Mouse (Mus musculus) forebrain, embryonic 16.5 days (tissue): ENCODE measurements around the gene Gm20489. TPM values are rescaled to one million over a fixed set of nuclear protein-coding genes. Genes with fewer than 3 reads are reported as not detected.

Experiments
- ATAC-seq: fragments of 200-750 bp; cut with Nextera tagmentation; 2 replicates; pipeline ENCODE4 v1.8.0; 2017; ENCODE audit warnings: mild to moderate bottlenecking, moderate library complexity
- H3K27ac ChIP-seq: fragments of 300-500 bp; sonication (generic); 2 replicates; pipeline ENCODE4 v1.5.1; 2014; ENCODE audit warnings: low read length, control low read depth
- H3K27me3 ChIP-seq: fragments of 300-500 bp; sonication (generic); replicated peaks from 2 replicates; pipeline ENCODE4 v1.6.1; 2014; ENCODE audit warnings: low read length; ENCODE audit not compliant: control insufficient read depth, insufficient read depth
- H3K36me3 ChIP-seq: fragments of 300-500 bp; sonication (generic); 2 replicates; pipeline ENCODE4 v1.6.1; 2014; ENCODE audit not compliant: control insufficient read depth, insufficient read depth
- H3K4me1 ChIP-seq: fragments of 300-500 bp; sonication (generic); replicated peaks from 2 replicates; pipeline ENCODE4 v1.6.1; 2014; ENCODE audit warnings: low read length; ENCODE audit not compliant: control insufficient read depth, insufficient read depth
- H3K4me2 ChIP-seq: fragments of 300-500 bp; sonication (generic); 2 replicates; pipeline ENCODE4 v1.6.1; 2014; ENCODE audit warnings: mild to moderate bottlenecking, low read length, control low read depth
- H3K4me3 ChIP-seq: fragments of 300-500 bp; sonication (generic); replicated peaks from 2 replicates; pipeline ENCODE4 v1.5.1; 2014; ENCODE audit warnings: mild to moderate bottlenecking, low read length, control low read depth
- H3K9ac ChIP-seq: fragments of 300-500 bp; sonication (generic); replicated peaks from 2 replicates; pipeline ENCODE4 v1.6.1; 2014; ENCODE audit warnings: low read depth, low read length, control low read depth
- H3K9me3 ChIP-seq: fragments of 300-500 bp; sonication (generic); 2 replicates; pipeline ENCODE4 v1.6.1; 2016; ENCODE audit warnings: low read length; ENCODE audit not compliant: control insufficient read depth
- WGBS: fragments of 180-500 bp; shearing (Covaris S2); extraction: QIAGEN DNeasy Blood & Tissue Kit; methylation state at CpG from one replicate; pipeline ENCODE4 v1.1.7; 2014; 5-methylcytosine and 5-hydroxymethylcytosine counted together
- polyA plus RNA-seq: library from polyadenylated mRNA; unstranded; fragments of >200 nt; fragmentation: Nextera tagmentation; extraction: Ambion mirVana; gene quantifications from 2 replicates; pipeline ENCODE4 v1.2.1, GENCODE M21; 2015

The Gm20489 gene
- not detected in 2 replicates for polyA plus RNA-seq

DNA sequence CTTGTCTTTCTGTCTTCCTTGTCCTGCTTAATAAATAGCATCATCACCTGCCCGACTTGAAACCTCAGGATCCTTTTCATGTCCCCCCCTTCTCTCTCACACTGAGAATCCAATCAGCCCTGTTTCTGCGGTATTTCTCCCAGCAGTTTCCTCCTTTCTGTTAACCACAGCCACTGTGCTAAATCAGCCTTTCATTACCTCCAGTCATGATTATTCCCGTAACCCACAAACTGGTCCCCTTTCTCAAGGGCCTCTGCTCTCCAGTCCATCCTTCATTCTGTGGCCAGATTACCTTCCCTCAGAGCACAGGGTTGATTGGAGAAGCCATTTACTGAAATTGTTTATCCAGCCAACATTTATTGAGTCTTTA is at the start of gene Gm20489:
Gene Gm20489 (minus strand): TSS at position 269 of the 370 bp plus-strand sequence.
- H3K36me3 ChIP-seq = no peaks in the 10 kb centered on the region
- no peak within 1 kb of the TSS for H3K9ac ChIP-seq
- H3K4me1 ChIP-seq = no peaks in the 10 kb centered on the region
- WGBS = 69% methylated on average over 3 of the region's 3 CpGs
- no peak within 1 kb of the TSS for H3K4me3 ChIP-seq
- H3K9me3 ChIP-seq = no peaks in the 10 kb centered on the region
- H3K4me2 ChIP-seq = no peak within 1 kb of the TSS
- no peaks in the 10 kb centered on the region for H3K27me3 ChIP-seq
- H3K27ac ChIP-seq = no peak within 1 kb of the TSS
- ATAC-seq = no peak

DNA sequence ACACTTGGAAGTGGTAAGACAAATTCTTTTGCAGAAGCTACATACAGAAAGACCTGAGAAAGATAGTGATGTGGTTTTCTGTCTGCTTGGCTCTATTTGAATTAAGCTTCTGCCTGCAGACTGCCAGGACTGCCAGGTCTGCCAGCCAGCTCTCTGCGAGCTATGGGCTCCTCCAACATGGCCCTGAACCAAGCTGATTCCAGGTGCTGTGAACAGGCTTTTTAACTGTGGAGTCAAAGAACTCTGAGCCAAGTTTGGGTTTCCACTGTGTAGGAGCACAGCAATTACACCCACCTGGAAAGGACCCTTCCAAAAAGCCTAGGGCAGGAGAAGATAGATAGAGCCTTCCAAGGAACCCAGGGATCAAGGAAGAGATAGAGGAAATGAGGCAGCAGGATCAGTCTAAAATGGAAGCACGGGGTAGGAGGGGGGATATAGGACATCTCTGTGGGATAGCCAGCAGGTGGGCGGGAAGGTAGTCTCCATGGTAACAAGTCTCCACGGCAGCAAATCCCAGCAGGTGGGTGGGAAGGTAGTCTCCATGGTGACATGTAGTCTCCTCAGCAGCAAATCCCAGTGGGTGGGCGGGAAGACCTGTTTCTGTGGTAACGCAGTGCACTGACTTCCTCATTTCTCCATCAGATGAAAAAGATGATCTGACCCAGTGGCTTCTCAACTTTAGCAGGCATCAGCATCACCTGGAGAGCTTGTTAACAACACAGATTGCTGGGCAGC is 45.0 kb upstream of the Gm20489 start:
- ATAC-seq = peak; percentile 85
- WGBS = 20% methylated on average over 6 of the region's 6 CpGs
- H3K4me3 ChIP-seq = no peak overlapping the region
- no peaks in the 10 kb centered on the region; the same call in 1 of the 2 replicates for H3K4me1 ChIP-seq
- no peak overlapping the region for H3K4me2 ChIP-seq
- no peak overlapping the region for H3K9ac ChIP-seq
- peaks cover 2% of the 10 kb centered on the region for H3K36me3 ChIP-seq
- H3K9me3 ChIP-seq = no peaks in the 10 kb centered on the region
- no peak overlapping the region for H3K27ac ChIP-seq
- H3K27me3 ChIP-seq = no peaks in the 10 kb centered on the region

- H3K4me3 ChIP-seq = no peak overlapping the region
- H3K27me3 ChIP-seq = no peaks in the 10 kb centered on the region
- no peaks in the 10 kb centered on the region for H3K9me3 ChIP-seq
- no peaks in the 10 kb centered on the region; the same call in 1 of the 2 replicates for H3K4me1 ChIP-seq
- no peaks in the 10 kb centered on the region; the same call in none of the 2 replicates for H3K36me3 ChIP-seq
- no peak overlapping the region for H3K9ac ChIP-seq
- H3K27ac ChIP-seq = no peak overlapping the region
- H3K4me2 ChIP-seq = no peak overlapping the region
- 92% methylated on average over 5 of the region's 5 CpGs for WGBS
- ATAC-seq = no peak
Observed at GRCm38 (mm10) chrX:101309299-101309698, 40.5 kb upstream of the Gm20489 start.

GRCm38 (mm10) chrX:101304646-101305045 is 35.8 kb upstream of the Gm20489 start:
- Histone ChIP-seq H3K4me2 (no peak overlapping the region), H3K27ac (no peak overlapping the region), H3K9me3 (no peaks in the 10 kb centered on the region), H3K36me3 (no peaks in the 10 kb centered on the region; the same call in none of the 2 replicates), H3K4me1 (peaks cover 28% of the 10 kb centered on the region), H3K4me3 (no peak overlapping the region), H3K27me3 (no peaks in the 10 kb centered on the region), H3K9ac (no peak overlapping the region)
- no peak for ATAC-seq
- WGBS = 41% methylated on average over 2 of the region's 2 CpGs

DNA sequence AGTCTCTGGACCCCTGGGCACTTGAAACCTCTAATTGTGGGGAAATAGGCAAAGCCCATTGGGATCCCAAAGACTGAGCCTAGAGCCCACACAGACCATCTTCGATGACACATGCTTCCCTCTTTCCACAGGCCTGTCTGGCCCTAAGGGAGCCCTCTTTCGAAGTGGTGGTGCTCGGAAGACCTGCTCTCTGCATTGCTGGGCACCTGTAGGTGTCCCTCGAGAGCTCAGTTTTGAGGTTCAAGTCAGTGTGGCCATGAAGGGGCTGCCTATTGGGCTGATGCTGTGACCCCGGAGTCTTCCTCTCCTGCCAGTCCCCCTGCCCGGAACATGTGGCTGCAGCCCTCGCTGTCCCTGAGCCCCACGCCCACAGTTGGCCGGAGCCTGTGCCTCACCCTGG is 32.8 kb upstream of the Gm20489 start:
- H3K9ac ChIP-seq = 0 out of 2 replicates have a peak overlapping the region, but pooled peaks have one; percentile 41
- ATAC-seq = no peak
- H3K36me3 ChIP-seq = no peaks in the 10 kb centered on the region
- WGBS = 54% methylated on average over 9 of the region's 9 CpGs
- no peaks in the 10 kb centered on the region for H3K27me3 ChIP-seq
- no peaks in the 10 kb centered on the region for H3K9me3 ChIP-seq
- peak overlapping the region; percentile 54 for H3K4me2 ChIP-seq
- H3K27ac ChIP-seq = no peak overlapping the region
- peak overlapping the region; percentile 65 for H3K4me3 ChIP-seq
- H3K4me1 ChIP-seq = peaks cover 31% of the 10 kb centered on the region

GRCm38 (mm10) chrX:101300427-101301030 is 31.7 kb upstream of the Gm20489 start:
- peak overlapping the region; percentile 89 for H3K27ac ChIP-seq
- peak overlapping the region; percentile 54 for H3K4me2 ChIP-seq
- peak overlapping the region; percentile 65 for H3K4me3 ChIP-seq
- ATAC-seq = peak; percentile 34
- 27% methylated on average over 12 of the region's 13 CpGs for WGBS
- H3K4me1 ChIP-seq = peaks cover 31% of the 10 kb centered on the region
- H3K9me3 ChIP-seq = no peaks in the 10 kb centered on the region
- no peaks in the 10 kb centered on the region for H3K36me3 ChIP-seq
- H3K27me3 ChIP-seq = no peaks in the 10 kb centered on the region
- peak overlapping the region; percentile 71 for H3K9ac ChIP-seq

DNA sequence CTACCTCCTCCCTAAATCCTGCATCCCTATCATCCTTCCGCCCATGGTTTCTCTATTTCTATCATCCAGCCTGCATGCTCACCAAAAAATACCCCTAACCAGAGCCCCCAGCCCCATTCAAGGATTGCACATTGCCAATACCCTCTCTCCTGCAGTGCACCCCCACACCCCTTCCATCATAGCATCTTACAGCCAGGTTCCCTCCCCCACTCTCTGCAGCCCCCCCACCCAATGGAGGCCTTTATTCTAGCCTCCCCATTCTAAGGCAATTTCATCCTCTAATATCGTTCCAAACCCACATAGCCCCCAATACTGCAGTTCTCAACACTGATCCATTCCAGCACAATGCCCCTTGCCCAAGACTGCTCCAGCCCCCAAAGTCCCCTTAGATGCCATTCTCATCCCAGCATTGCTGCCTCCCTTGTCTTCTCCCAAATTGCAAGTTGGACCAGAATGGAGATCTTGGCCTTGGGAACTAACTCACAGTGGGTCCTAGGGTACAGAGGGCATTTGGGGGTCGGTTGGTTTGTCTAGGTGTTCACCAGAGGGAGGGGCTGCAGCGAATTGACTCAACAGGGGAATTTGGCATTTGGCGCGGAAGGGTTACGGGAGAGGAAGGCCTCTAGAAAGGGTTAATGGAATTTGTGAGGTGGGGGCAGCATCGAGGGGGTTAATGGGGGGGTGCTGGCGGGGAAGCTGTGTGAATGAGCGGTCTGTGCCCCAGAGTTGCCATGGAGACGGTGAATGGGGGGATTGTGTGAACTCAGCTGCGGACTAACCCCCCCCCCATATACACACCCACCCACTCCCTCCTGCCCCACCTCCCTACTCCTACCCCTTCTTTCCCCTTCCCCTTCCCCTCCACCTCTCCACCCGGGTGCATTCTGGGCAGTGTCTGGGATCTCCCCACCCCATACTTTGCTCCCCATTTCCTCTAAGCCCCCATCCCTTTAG is 30.9 kb upstream of the Gm20489 start:
- 26% methylated on average over 8 of the region's 13 CpGs for WGBS
- H3K27me3 ChIP-seq = no peaks in the 10 kb centered on the region
- peak; percentile 74 for ATAC-seq
- peak overlapping the region; percentile 71 for H3K9ac ChIP-seq
- H3K27ac ChIP-seq = peak overlapping the region; percentile 89
- peaks cover 31% of the 10 kb centered on the region for H3K4me1 ChIP-seq
- H3K36me3 ChIP-seq = no peaks in the 10 kb centered on the region
- H3K9me3 ChIP-seq = no peaks in the 10 kb centered on the region
- peak overlapping the region; percentile 65 for H3K4me3 ChIP-seq
- H3K4me2 ChIP-seq = peak overlapping the region; percentile 54

GRCm38 (mm10) chrX:101299055-101299454 is 30.2 kb upstream of the Gm20489 start, which contains the start of gene Nlgn3:
Gene Nlgn3 (plus strand): TSS chrX:101299168.
- Histone ChIP-seq H3K9ac (peak within 1 kb of the TSS; percentile 71), H3K4me1 (peaks cover 30% of the 10 kb centered on the region), H3K9me3 (no peaks in the 10 kb centered on the region), H3K4me3 (peak within 1 kb of the TSS; percentile 65), H3K36me3 (no peaks in the 10 kb centered on the region), H3K4me2 (peak within 1 kb of the TSS; percentile 54), H3K27ac (peak within 1 kb of the TSS; percentile 89), H3K27me3 (no peaks in the 10 kb centered on the region)
- 34% methylated on average over 21 of the region's 24 CpGs for WGBS
- ATAC-seq = peak; percentile 13; the same call in 1 of the 2 replicates

- WGBS = 91% methylated on average over 10 of the region's 10 CpGs
- H3K4me2 ChIP-seq = no peak overlapping the region
- no peaks in the 10 kb centered on the region for H3K9me3 ChIP-seq
- H3K27me3 ChIP-seq = no peaks in the 10 kb centered on the region
- no peak for ATAC-seq
- H3K9ac ChIP-seq = no peak overlapping the region
- no peaks in the 10 kb centered on the region for H3K4me1 ChIP-seq
- no peak overlapping the region for H3K27ac ChIP-seq
- no peak overlapping the region for H3K4me3 ChIP-seq
- peaks cover 3% of the 10 kb centered on the region; the same call in 1 of the 2 replicates for H3K36me3 ChIP-seq
Observed at GRCm38 (mm10) chrX:101290111-101290510, 21.3 kb upstream of the Gm20489 start.
